Mouse (Mus musculus): ENCODE data around the gene Doc2a.
A peak's percentile ranks its signal among the peaks of the same experiment; 100 is the strongest.
"Not testable (repeated sequence)": the region's sequence is repeated elsewhere in the genome, so short reads cannot be mapped to it uniquely, and the experiment has no call there.

Doc2a gene

DNA sequence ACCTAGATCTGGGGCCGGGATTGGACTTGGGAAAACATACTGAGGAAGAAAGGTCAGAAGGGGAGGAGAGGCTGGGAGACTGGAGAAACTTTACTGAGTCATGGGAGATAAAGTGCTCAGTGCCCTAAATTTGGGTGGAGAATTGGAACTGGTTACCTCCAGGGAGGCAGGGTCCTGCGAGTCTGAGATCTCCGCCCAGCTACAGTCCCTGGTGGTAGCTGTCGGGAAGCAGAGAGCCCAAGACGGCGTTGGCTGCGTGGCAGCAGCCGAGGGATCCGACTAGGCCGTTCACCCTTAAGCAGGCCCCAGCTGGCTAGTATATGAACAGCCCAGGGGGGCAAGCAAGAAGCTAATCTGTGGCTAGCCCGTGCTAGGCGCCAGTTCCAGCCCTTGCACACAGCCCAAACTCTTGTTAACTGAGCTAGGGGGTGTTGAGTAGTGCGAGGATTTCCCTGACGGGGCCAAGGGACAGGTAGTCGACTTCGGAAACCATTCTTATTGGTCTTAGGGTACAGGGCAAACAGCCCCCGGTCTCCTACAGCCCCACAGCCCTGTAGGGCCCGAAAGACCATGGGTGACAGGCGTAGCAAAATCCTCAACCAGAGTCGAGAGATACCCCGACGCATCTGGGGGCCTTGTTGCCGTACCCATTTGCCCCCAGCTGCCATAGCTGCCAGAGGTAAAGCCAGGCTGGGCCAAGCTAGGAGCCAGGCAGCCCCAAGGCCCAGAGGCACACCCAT is 22.7 kb downstream of the Doc2a start:
- DNase-seq = no peak

DNA sequence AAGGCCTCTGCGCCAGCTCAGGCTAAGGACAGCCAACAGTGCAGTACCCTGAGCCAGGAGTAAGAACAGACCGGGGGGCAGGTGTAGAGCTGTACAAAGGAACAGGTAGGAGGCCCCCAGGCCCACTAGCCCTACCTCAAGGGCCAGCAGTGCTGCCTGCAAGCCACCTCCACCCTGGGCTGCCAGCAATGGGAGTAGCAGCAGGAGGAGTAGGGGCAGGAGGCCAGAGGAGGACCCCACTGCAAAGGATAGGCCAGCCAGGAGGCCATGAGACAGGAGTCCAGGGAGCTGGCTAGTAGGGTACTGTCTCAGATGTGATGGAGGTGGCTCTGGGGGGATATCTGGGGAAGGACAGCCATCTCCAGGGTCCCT is 23.3 kb downstream of the Doc2a start:
- DNase-seq = no peak

DNA sequence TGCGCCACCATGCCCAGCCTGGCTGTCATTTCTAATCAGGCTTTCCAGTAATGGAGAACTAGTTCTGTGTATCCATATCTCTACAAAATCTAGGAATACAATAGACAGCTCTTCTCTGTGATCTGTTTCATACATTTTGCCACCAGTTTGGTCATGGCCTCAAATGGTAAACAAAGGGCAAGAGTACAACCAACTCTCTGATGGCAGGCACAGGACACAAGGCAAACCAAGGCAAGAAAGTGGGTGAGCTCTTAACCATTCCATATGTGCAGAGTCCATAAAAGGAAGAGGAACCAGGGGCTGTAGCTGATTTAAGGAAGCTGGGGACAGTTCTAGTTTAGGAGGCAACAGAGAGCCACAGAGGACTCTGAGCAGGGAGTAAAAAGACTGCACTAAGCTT is 30.0 kb downstream of the Doc2a start:
- no peak for DNase-seq

DNA sequence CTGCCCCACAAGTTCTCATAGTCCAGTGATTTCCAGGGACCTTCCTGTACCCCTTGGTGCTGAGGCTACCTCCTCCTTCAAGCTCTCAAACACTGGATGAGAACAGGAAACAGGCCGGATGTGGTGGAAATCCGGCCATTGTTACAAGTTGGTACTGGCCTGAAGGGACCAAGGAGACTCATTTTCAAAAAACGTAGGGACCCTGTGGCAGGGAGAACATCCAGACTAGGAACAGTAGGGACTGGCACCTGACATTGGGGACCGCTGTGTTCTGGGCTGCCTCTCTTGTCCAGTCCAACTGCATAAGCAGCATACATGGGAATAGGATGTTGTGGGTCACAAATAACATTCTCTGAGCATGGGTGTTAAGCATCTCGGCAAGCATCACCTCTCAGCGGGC is 33.8 kb downstream of the Doc2a start:
- no peak for DNase-seq

DNA sequence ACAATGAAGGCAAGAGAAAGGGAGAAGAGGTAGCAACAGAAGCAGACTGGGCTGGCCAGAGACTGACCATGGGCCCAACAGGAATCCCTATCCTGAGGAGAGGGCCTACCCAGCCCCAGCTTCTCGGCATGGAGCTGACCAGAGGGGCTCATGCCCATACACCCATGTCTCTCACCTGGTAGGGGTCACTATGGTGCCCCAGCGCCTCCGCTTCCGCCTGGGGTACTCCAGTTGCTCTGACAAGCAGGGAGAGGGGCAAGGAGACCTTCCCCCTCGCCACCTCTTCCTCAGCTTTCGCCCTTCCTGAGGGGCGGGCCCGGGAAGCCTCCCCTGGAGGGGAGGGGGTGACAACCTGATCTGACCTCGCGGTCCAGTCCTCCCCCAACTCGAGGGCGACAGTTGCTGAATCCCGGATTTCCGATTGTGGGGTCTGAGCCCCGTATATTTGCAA is 36.5 kb downstream of the Doc2a start:
- no peak for DNase-seq

DNA sequence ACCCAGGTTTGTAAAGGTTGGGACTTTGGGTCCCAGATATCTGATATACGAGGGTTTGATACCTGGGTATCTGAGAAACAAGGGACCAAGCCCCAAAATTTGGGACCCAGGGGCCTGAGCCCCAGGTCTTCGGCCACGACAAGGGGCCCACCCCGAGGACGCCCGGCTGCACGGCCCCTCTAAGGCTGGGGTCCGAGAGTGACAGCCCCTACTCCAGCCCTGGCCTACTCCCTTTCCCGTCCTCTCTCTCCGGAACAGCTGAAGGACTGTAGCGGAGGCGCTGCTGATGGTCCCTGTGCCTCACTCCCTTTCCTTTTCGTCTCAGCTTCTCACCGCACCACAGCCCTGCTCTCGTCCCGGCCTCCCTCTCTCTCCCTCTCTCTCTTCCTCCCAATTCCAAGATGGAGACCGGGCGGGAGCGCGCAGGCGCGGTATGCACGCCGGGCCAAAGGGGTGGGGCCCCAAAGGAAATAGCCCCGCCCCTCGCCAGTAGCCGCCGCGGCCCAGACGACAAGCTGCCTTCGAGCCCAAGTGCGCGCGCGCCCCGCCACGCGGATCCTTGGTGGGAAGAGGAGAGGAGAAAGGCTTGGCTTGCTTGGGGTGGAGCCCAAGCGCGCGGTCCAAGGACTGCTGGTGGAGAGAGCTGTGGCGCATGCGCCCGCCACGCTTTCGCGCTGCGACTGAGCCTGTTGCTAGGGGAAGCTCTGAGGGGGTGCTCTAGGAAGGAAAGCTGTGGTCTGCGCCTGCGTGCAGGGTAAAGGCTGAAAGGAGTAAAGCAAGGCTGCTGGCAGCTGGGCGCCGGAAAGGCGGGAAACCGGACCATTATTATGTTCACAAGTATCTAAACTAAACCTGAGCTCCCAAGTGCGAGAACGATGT is 37.3 kb downstream of the Doc2a start, which contains the start of gene Taok2:
Gene Taok2, minus strand, starts transcription at position 418 of the 879 bp plus-strand sequence.
- peak; percentile 99 for DNase-seq

DNA sequence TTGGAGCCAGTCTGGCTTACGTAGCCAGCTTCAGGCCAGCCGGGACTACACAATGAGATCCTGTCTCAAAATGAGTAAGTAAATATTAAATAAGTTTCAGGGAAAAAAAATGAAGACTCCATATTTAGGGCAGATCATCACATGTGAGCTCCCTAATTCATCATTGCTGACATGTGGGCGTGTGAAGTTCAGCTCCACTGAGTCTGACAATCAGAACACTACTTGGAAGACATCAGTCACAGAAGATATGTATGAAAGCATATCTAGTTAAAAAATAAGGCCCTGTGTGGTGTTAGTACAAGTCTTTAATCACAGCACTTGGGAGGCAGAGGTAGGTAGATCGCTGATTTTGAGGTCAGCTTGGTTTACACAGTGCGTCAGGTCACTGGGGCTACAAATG is 40.1 kb downstream of the Doc2a start:
- no peak for DNase-seq

DNA sequence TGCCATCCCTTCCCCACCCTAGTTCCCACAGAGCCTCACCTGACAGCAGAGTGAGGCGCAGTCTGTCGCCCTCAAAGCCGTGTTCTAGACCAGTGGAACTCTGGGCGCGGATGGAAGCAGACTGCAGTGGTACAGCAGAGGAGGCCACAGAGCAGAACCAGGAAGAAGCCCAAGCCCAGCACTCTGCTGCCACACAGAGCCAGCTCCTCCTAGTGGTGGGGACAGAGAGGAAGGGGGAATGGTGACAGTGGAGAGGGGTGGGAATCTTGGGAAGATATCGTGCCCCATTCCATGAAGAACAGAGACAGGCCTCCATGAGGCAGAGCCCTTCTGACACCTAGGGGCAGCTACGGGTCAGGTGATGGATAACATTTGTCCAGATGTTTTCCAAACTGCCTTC is 41.6 kb downstream of the Doc2a start:
- DNase-seq = no peak

DNA sequence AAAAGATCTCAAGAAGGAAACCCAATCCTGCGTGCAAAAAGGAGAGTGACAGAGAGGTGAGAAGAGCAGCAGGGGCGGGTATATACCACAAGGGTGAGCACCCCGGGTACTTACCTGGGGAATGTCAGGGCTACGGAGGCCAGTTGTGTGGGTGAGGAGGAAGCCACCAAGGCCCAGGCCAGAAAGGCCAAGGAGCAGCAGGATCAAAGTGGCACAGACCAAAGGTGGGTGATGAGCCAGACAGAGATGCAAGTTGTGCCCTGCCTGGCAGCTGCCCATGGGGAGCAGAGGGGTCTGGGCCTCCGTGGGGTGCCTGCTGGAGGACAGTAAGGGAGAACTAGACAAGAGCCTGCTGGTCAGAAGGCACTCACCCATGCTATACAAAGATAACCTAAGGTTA is 49.7 kb downstream of the Doc2a start:
- DNase-seq = no peak

DNA sequence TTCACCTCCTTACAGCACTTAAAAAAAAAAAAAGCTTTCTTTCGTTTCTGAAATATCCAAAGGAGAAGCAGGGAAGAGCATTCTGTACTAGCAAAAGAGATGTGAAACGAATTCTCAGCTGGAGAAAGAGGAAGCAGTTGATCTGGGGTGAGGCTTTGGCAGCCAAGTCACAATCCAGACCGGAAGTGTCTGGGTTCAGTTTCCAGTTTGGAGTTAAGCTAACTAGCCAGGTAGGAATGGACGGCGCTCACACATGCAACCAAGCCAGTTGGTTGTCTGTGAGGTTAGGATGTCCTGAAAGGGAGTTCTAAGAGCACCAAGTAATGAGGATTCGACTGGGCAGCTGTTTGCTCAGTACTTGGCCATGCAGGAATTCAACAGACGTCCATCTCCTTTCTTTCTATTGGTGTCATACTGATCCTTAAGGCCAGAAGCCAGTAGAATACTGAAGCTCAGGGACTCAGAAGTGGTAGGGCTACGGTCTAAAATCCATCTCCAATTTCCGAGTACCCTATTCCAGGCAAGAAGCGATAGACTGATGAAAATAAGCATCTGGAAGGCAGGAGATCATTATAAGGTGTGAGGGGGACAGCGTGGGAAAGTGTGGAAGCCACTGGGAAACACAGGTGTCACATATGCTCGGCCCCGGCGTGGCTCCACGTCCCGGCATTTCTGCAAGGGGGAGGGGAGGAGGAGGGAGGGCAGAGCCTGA is 50.3 kb downstream of the Doc2a start:
- DNase-seq = peak; percentile 19

DNA sequence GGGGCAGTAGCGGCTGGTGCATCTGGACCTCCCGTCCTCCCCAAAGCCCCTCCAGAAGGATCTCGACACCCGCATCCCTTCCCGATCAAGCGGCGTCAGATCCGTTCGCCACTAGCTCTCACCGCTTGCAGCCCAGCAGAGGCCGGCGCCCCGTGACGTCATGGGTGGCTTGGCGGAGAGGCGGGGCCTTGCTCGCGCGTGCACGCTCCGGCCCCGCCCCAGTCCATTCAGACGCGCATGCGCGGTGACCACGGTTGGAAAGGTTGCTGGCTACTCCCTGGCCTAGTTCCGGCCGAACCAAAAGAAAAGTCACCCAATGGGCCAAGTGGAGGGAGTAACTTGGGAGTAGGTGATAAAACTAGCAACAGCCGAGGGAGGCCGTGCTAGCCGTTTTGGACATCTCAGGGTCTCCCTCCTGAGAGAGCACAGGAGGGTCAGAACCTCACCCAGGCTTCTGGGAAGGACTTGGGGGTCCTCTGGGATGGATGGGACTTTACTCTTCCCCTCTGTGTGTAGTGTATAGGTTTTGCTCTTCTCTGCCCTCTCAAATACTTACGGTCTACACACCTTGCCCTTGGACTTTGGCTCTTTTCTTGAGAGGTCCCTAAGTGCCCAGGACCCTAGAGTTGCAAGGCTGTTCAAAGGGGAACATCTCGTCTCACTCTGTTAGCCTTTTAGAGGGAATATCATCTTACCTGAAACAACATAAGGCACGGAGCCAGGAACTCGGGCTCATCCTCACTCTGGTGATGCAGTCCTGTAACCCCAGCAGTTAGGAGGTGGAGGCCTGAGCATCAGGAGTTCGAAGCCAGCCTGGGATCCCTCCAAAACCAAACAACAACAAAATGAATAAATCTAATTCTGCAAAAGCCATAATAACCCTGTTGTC is 51.1 kb downstream of the Doc2a start:
- DNase-seq = peak; percentile 93

DNA sequence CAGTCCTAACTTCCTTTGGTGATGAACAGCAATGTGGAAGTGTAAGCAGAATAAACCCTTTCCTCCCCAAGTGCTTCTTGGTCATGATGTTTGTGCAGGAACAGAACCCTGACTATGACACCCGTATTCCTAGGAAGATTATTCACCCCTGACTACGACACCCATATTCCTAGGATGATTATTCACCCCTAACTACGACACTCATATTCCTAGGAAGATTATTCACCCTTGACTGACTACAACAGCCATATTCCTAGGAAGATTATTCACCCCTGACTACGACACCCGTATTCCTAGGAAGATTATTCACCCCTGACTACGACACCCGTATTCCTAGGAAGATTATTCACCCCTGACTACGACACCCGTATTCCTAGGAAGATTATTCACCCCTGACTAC is 52.6 kb downstream of the Doc2a start:
- not testable (repeated sequence) for DNase-seq
